Mouse (Mus musculus): ENCODE measurements around the gene Prss44. TPM values are rescaled to one million over a fixed set of nuclear protein-coding genes. Genes with fewer than 3 reads are reported as not detected.
"Not testable (repeated sequence)": the region's sequence is repeated elsewhere in the genome, so short reads cannot be mapped to it uniquely, and the experiment has no call there.

Prss44 gene
- not detected for total RNA-seq (2021)
- long read RNA-seq, experiment 1 = 0 reads
- long read RNA-seq, experiment 2 = 0 reads

DNA sequence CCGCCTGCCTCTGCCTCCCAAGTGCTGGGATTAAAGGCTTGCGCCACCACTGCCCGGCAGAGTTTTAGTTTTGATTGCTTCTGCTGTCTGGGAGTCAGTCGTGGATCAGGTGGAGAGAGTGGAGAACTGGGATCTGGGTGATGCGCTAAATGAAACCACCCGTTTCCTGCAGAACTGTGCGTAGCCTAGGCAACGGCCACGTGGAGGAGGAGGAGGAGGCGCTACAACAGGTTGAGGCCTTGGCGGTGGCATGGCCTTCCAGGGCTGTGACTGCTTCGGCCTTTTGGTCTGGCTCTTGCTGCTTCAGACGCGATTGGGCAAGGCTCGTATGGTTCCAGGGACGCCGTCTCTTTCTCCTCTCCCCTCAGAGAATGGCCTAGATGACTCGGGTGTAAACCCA, at the start of gene Prss44:
Gene Prss44 (plus strand): TSS at position 206 of the 400 bp plus-strand sequence.
- no peak for DNase-seq (ENCODE audit: low spot score in 2 of 2)

DNA sequence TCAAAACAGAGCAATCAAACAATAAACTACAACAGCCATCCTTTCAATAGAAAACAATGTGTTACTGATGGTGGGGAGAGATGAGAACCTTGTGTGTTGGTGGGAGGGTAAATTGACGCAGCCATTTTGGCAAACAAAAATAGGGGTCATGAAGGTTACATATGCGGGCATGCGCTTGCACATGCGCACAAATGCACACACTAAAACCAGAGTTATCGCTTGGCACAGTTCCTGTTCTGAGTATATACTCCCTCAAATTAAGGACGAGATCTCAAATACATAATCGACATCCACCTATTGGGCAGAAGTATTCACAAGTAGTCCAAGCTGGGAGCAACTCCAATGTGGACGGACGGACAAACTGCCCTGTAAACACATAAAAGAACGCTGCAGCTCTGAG, 41.5 kb upstream of the Prss44 start:
- no peak for DNase-seq (ENCODE audit: low spot score in 2 of 2)

DNA sequence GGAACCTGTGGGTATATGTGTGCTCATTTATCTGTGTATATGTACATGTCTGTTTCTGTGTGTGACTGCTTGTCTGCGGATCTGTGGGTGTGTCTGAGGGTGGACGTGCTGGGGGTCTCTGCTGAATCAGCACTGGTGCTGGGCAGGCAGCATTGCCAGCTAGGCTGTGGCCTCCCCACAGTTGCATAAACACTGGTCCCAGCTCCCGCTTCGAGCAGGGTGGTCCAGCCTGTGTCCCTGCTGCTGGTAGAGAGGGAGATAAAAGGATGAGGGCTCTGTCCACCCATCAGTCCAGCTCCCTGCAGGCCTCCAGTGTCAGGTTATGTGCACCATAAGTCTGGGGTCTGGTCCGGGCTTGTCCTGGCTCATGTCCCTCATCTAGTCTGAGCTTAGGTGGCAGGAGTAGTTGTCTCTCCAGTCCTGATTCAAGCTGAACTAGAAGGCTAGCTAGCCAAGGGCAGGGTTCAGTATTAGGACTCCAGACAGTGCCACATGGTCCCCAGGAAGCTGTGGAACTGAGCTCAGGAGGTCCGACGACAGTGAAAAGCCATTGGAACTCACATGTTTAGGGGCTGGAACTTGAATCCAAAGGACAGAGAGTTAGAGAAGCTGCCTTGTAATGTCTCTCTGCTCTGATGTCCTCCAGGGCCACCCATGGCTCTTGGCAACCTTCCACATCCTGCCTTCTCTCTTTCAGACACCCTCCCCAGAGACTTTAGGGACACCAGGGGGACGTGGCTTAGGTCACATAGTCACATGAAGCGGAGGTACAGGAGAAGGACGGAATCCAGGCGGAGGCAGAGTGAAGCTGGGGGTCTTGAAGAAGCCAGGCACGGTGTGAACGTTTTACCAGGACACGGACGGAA, 39.2 kb upstream of the Prss44 start:
- no peak for DNase-seq (ENCODE audit: low spot score in 2 of 2)

DNA sequence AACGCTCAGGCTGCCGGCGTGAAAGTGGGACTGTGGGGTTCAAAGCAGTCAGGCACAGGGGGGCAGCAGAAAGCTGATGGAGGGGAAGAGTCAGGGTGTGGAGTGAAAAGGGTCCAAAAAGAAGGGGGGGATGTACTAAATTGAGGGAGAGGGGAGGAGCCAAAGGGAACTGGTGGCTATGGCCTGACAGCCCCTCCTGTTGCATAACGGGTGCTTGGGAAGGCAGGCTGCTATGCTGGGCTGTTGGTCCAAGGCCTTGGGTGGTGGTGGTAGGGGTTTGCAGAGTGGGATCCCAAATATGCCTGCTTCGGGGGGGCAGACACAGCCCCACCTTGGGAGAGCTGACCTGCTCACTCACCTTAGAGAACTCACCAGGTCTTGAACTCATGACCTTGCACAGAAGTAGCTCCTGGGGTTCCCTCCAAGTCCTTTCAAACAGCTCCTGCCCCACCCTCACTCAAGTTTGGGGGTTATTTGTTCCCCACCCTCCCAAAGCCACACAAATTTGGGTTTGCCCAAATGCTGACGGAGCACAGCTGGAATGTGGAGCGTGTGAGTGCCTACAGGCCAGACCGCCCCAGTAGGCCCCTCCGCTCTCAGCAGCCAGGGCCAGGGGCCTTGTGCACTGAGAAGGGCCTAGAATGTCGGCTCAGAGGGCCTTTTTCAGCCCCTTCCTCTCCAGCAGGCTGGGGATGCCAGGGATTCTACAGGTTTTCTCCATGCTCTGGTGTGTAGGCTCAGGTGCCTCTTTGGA, 38.3 kb upstream of the Prss44 start:
- no peak for DNase-seq (ENCODE audit: low spot score in 2 of 2)

DNA sequence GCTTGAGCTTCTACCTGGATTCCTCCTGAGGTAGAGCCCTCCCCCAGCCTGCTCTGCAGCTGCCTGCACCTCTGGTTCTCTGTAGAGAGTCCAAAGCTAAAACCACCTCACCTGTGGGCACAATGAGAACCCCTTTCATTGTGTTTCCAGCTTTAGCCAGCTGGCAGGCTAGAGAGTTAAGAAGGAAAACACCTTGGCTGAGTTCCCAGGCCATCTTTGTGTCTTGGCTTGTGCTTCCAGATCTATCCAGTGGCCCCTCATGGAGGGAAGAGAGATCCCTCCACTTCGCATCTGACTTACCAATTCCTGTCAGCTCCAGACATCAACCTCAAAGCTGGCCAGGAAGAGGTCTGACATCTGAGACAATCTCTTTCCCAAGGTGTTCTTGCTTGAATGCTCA, 35.7 kb upstream of the Prss44 start:
- no peak for DNase-seq (ENCODE audit: low spot score in 2 of 2)

DNA sequence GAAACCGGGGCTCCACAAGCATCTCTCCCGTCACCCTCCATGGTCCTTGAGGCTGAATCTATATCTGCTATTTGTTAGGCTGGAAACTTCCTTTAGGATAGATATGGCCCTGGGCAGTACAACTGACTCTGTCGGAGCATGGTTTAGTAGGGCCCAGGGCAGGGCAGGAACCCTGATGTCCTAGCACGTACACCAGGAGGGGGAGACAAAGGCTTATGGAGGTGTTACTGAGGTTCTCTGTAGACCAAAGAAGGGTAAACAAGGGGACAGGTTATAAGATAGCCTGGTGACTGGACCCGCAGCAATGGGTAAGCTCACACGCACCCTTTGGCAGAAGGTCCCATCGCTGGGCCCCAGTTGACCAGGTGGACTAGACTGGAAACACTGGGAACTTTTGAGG, 35.2 kb upstream of the Prss44 start:
- no peak for DNase-seq (ENCODE audit: low spot score in 2 of 2)

DNA sequence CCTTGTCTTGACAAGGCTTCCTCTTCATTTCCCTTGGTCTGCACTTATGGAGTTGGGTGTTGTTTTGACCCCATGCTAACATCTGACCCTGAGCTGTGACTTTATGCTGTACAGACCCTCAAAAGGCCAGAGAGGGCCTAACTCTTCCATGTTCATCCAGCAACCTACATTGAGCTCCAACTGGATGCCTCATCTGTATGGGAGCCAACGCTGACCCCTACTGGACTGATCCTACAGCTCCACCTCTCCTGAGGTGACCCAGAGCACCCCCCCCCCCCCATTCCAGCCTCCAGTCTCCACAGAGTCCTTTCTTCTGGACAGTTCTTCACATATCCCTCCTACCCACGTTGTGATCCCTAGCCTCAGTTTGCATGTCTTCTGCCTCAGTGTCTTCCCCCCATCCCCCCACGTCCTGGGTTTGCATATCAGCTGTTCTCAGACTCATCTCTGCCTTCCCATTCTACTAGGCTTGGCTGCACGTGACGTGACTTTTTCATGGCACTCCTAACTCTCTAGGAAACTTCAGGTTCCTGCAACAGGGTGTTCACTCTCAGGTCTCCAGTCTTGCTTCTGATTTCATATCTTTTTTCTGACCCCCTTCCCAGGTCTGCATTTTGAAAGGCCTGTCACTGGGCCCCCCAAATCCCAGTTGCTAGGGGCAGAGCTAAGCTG, 34.4 kb upstream of the Prss44 start:
- DNase-seq (ENCODE audit: low spot score in 2 of 2) = no peak

DNA sequence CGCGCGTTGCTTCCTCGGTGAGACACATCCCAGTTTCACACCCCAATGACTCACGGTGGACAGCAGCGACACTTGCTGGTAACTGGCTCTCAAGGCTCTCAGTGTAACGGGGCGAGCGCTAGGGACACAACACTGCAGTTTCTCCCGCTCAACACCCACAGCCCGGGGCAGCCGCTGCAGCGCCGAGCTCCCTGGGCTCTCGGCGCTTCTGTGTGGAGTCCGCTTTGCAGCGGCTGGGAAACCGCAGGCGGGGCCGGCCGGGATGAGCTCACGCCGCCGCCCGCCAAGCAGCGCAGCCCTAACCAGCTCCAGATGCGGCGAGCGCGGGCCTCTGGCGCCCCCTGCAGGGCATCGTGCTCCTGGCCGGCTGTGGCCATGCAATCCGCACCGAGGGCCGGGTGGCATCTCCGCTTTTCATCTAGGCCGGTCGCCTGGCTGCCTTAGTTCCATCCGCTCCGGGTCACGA, 32.5 kb upstream of the Prss44 start:
- peak; percentile 98 to 99 for DNase-seq (ENCODE audit: low spot score in 2 of 2)

DNA sequence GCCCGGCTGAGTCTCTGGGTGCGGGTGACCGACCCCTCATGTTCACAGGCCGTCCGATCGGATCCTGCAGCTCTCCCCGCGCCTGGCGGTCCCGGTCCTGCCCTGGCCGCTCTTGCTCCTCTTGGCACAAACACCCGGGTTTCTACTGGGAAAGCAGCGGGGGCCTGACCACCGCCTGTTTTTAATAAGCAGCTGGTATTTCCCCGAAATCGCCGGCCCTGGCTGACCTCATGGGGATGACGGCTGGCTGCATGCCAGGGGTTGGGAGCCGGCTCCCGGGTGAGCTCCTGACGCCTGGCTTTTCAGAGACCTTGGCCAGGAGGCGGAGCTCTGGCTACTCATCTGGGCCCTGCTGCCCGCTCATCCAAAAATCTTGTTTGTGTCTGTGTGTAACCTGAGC, 32.1 kb upstream of the Prss44 start:
- peak; percentile 89 to 92 for DNase-seq (ENCODE audit: low spot score in 2 of 2)

DNA sequence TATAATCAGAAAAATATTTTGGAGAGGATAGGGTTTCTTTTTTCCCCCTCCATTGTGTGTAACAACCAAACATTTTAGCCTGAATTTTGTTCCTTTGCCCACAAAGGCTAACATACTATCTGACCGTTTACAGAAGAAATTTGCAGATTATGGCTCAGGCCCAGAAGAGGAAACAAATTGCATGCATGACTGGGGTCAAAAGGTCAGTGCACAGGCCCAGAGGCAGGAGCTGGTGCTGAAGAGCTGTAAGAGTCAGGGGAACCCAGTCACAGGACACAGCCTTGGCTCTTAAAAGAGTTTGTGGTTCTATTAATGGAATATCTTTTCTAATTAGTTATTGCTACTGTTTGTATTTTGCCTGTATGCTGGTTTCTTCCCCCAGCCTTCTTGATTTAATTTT, 30.2 kb upstream of the Prss44 start:
- DNase-seq (ENCODE audit: low spot score in 2 of 2) = no peak

DNA sequence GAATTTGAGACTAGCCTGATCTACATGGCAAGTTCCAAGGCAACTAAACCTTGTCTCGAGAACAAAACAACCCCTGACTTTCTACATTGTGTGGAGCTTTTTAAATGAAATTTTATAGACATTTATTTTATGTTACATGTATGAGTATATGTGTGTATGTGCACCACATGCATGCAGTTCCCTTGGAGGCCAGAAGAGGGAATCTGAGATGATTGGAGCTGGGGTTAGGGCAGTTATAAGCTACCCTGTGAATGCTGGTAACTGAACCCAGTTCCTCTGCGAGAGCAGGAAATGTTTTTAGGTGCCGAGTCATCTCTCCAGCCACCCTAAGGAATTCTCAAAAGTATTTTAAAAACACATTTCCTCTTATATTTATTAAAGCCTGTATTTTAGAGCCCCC, 25.6 kb upstream of the Prss44 start:
- DNase-seq (ENCODE audit: low spot score in 2 of 2) = no peak

DNA sequence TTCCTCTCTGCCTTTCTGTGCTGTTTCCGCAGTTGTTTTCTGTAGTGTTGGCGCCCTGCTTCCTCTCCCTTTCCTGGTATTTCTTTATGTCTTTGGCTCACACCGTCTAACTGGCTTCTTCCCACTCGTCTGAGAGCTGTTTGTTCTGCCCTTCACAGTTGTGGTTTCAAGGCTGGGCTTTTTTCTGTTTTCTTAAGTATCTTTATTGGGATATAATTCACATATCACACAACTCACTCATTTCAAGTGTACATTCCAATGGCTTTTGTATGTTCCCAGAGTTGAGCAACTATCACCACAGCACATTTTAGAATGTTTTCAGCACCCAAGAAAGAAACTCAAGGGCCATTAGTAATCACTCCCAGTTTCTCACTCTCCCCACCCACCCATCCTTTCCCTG, 23.3 kb upstream of the Prss44 start:
- DNase-seq (ENCODE audit: low spot score in 2 of 2) = no peak

DNA sequence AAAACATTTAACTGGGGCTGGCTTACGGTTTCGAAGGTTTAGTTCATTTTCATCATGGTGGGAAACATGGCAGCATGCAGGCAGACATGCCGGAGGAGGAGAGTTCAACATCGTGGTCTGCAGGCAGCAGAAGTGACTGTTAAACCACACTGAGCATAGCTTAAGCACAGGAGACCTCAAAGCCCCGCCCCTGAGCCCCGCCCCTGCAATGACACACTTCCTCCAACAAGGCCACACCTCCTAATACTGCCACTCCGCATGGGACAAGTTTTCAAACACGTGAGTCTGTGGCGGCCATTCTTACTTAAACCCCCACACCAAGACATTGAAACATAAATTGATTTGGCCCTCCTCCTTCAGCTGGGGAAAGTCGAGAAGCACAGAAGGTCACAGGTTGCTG, 16.8 kb upstream of the Prss44 start:
- DNase-seq (ENCODE audit: low spot score in 2 of 2) = no peak

DNA sequence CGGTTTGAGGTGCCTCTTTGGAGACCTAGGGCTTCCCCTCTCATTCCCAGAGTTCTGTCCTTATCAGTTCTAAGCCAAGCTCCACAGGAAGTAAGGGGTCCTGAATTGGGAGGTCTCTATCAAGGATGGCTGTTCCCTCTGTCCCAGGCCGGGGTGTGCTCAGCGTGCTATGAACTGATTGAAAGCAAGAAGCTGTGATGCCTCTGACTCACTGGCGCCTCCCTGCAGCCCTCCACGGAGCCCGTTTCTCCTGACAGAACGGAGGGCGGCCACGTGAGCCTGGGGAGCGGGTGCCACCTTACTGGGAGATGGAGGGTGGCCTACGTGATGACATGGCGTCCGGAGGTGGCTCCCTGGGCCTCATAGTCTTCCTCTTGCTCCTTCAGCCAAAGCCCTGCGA, 15.9 kb upstream of the Prss44 start, which contains the start of gene Prss42:
Gene Prss42 (plus strand): TSS at position 301 of the 400 bp plus-strand sequence.
- DNase-seq (ENCODE audit: low spot score in 2 of 2) = no peak

DNA sequence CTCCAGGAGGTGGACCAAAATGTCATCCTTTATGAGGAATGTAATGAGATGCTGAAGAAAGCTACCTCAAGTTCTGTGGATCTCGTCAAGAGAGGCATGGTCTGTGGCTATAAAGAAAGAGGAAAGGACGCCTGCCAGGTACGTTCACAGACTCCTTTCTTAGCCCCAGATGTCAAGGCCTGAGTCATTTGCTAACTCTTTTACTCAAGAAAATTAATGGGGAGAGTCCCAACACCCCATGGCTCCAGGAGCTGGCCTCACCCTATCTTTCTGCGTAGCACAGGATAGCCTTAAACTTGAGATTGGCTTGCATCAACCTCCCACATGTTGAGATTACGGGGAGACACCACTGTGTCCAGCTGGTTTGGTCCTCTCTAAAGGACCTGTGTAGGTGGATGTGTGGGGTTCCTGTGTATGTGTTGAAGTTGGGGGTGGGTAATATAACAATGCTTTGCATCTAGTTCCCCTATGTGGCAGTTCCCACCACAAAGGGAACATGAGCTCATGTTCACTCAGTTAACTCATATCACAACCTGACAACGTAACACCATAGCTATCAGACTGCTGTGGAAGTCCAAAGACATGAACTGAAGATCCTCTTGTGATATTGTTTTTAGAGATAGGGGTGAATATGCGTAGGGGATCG, 12.8 kb upstream of the Prss44 start:
- DNase-seq (ENCODE audit: low spot score in 2 of 2) = no peak

DNA sequence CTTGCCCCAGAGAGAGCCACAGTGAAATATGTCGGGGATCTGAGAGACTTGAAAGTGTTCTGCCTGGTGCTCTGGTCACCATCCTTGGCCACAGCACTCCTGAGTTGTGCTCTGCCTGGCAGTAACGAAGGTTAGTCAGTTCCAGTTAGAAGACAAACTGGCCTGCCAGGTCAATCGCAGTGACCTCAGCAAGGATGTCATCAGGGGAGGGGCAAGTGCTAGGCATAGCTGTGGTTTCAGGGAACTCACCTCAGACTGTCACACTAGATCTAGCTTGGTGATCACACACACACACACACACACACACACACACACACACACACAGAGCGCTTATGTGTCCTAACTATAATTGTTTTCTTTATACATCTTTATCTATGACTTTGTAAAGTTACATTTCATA, 10.5 kb upstream of the Prss44 start:
- DNase-seq (ENCODE audit: low spot score in 2 of 2) = no peak

DNA sequence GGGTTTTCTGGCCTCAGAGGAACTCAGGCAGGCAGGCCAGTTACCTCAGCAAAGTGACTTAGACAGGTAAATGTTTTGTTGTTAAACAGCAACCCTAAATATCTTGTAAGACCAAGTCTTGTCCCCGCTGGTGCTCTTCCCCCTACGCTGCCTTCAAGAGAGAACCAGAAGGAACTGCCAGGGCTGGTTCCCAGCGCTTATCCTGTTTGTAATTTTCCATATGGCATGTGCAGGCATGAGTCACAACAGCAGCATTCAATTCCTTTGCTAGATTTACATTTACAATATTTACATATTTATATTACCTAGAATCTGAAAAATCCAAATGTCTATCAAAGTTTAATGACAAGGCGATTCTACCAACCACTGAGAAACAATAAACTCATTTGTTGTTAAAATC, 3.7 kb upstream of the Prss44 start:
- DNase-seq (ENCODE audit: low spot score in 2 of 2) = no peak

DNA sequence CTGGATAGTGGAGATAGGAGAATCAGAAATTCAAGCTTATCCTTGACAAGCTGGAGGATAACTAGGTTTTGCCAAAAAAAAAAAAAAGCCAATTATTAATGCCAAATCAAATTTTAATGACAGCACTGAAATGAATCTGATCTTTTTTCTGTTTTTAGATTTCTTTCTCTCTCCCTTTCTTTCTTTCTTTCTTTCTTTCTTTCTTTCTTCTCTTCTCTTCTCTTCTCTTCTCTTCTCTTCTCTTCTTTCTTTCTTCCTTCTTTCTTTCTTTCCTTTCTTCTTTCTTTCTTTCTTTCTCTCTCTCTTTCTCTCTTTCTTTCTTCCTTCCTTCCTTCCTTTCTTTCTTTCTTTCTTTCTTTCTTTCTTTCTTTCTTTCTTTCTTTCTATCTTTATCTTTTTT, 6.8 kb downstream of the Prss44 start:
- DNase-seq (ENCODE audit: low spot score in 2 of 2) = not testable (repeated sequence)

DNA sequence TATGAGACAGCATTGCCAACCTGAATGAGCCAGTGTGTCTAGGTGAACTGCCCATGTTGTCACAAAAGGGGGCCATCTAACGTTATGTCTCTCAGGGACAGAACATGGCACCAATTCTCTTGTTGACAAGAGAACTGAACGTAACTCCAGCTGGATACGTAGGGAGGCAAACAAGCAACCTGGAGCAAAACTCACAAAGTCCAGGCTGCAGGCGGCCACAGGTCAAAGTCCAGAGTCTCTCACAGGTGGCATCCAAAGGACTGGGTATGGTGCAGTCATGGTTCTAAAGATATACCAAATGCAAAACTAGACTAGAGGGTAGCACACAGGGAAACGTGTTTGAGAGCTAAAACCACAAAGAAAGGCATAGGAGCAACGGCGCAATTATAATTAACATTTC, 7.6 kb downstream of the Prss44 start:
- no peak for DNase-seq (ENCODE audit: low spot score in 2 of 2)

DNA sequence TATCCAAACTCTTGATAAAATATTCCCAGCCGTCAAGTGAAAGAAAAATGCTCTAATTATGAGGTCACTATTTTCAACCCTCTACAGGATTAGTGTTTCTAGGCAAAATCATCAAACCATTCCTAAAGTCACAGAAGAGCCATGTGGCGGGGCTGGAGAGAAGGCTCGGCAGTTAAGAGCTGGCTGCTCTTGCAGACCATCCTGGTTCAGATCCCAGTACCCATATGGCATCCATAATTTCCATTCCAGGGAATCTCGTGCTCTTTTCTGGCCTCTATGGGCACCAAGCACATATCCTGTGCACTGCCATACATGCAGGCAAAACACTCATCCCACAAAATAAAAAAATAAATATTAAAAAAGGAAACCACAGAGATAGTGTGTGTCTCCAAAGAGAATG, 11.6 kb downstream of the Prss44 start:
- DNase-seq (ENCODE audit: low spot score in 2 of 2) = no peak

DNA sequence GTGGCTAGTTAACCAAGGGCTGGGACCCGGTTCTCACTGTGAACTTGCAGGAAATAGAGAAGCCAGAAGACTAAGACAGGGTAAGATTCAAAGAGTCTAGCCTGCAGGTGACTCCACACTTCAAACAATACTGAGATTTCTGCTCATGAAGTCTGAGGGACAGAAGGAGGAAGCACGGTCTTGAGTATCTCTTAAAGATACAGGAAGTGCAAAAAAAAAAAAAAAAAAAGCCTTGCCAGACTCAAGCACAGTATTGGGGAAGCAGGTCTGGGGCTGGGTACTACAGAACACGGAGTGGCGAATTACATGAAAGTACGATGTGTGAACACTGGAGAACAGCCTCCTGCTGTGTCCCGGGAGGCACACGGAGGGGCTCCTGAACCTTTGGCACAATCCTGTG, 12.0 kb downstream of the Prss44 start:
- DNase-seq (ENCODE audit: low spot score in 2 of 2) = no peak
